Mouse (Mus musculus): ENCODE data around the gene Gm572. TPM values are rescaled to one million over a fixed set of nuclear protein-coding genes. Genes with fewer than 3 reads are reported as not detected.

The Gm572 gene
- total RNA-seq (2021), result not detected

DNA sequence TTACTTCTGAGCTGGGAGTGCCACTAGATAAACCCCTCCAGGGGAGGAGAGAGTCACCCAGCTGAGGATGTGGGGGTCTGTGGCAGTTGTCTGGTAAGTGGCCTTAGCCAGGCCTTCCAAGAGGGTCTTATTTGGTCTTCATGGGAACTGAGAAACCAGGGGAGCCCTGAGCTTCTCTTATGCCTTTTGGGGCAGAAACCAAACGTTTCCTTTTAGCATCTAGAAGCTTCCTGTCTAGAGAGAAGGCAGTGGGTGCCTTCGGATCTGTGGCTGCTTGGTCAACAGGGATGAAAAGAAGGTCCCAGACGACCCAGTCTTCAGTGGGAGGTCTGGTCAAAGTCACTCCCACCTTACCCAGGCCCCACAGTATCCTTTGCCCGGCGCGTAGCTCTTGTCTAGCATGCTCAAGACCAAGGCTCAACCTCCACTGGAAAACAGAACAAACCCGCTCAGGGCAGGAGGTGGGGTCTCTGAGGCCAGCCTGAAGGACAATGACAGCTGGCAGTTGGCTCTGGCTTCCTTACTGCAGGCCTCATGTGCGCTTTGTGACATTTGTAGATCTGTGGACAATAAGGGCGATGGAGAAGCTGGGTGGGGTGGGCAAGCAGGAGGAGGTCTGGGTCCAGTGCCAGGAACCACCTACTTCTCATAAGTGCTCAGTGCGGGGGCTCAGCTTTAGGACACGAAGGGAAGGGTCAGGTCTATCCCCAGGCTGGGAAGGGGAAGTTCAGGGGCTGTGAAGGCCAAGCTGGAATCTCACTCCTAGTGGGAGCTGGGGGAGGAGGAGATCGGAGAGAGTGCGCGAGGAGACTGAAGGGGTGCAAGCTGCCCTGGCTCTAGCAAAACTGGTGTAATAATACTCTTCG, at the start of gene Gm572:
Gene Gm572, plus strand, starts transcription at position 27 of the 866 bp plus-strand sequence.
- DNase-seq (ENCODE audit: extremely low spot score in 1 of 2, low spot score in 2 of 2), result no peak
- intact Hi-C loops (cut with DNase I), result no loop called here

GRCm38 (mm10) chr4:148593996-148594395, 49.1 kb upstream of the Gm572 start:
- intact Hi-C loops (cut with DNase I), result no loop called here
- DNase-seq (ENCODE audit: extremely low spot score in 1 of 2, low spot score in 2 of 2), result no peak

DNA sequence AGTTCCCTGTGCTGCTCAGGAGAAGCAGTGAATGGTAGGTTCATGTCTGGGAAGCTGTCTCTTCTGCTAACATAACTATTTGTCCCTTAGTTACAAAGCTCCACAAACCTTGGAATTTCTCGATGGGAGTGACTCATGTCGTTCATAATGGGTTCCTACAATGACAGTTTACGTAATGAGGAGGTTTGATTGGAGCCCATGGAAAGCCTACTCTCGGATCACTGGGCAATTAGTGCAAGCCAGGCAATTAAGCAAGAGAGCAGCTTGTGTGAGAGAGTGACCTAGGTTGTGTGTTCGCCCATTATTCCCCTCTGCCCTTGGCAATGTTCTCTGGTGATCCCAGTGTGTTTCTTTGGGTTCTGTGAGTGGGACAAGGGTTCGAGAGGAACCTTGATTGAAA, 47.2 kb upstream of the Gm572 start:
- intact Hi-C loops (cut with DNase I), result no loop called here
- DNase-seq (ENCODE audit: extremely low spot score in 1 of 2, low spot score in 2 of 2), result no peak

GRCm38 (mm10) chr4:148596731-148597130, 46.4 kb upstream of the Gm572 start:
- intact Hi-C loops (cut with DNase I), result no loop called here

DNA sequence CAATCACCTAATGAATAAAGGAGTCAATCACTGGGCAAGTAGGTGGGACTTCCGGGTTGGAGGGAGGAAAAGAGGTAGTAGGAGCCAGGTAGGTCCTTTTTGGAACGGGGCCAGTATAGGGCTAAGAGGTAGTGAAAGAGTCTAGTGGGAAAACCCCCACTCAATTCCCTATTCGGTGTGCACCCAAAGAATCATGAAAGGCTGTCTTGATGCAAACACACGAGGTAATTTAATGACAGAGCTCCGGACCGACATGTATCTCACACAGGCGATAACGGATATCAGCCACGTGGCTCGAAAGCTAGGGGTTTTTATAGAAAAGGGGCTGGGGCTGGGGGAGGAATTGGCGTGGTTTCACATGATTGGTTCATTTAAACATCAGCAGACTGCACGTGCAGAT, 44.3 kb upstream of the Gm572 start:
- DNase-seq (ENCODE audit: extremely low spot score in 1 of 2, low spot score in 2 of 2), result no peak
- intact Hi-C loops (cut with DNase I), result no loop called here

More at GRCm38 (mm10) chr4:148596731-148597130, 46.4 kb upstream of the Gm572 start:
- no peak for DNase-seq (ENCODE audit: extremely low spot score in 1 of 2, low spot score in 2 of 2)

DNA sequence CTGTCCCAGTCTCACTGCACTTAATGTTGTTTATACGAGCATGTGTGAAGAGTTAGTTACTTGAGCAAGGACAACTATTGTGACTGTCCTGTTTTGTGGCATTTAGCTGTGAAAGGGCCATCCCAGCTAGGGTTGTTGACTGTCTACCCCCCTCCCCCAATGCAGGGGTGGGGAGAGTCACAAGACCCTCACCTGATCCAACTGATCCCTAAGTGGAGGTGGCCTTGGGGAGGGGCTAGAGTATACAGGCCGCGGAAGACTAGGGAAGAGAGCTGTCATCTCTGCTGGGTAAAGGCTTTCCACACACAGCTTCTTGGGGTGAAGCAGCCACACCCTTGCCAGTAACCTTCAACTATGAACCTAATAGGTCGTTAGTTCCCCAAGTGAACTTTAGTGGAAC, 42.8 kb upstream of the Gm572 start:
- no peak for DNase-seq (ENCODE audit: extremely low spot score in 1 of 2, low spot score in 2 of 2)
- intact Hi-C loops (cut with DNase I), result no loop called here

GRCm38 (mm10) chr4:148601871-148602270, 41.2 kb upstream of the Gm572 start:
- intact Hi-C loops (cut with DNase I), result no loop called here
- DNase-seq (ENCODE audit: extremely low spot score in 1 of 2, low spot score in 2 of 2), result no peak

- intact Hi-C loops (cut with DNase I), result no loop called here
- DNase-seq (ENCODE audit: extremely low spot score in 1 of 2, low spot score in 2 of 2), result no peak
Observed at GRCm38 (mm10) chr4:148602357-148603120, 40.6 kb upstream of the Gm572 start, which contains the start of gene Masp2. Gene Masp2, plus strand, starts transcription at chr4:148602554.

GRCm38 (mm10) chr4:148603376-148604139, 39.6 kb upstream of the Gm572 start:
- no peak for DNase-seq (ENCODE audit: extremely low spot score in 1 of 2, low spot score in 2 of 2)
- intact Hi-C loops (cut with DNase I), result no loop called here

DNA sequence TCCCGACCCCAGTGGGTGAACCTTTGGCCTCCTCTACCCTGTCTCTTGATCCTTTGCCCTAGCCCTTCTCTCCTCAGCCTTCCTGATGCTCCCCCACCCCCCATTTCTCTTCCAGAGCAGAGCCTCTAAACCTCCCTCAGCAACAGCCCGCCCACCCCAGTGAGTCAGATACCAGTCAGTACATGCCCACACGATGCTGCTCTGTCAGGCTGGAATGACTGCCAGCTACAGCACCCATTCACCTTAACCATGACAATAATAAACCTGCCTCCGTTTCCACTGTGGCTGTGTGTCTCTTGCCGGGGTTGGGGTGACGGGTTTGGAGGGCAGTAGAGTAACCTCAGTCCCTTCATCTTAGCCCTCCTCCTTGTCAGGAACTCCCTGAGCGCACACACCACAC, 39.0 kb upstream of the Gm572 start:
- intact Hi-C loops (cut with DNase I), result no loop called here
- DNase-seq (ENCODE audit: extremely low spot score in 1 of 2, low spot score in 2 of 2), result no peak

GRCm38 (mm10) chr4:148604541-148605165, 38.5 kb upstream of the Gm572 start:
- intact Hi-C loops (cut with DNase I), result no loop called here
- DNase-seq (ENCODE audit: extremely low spot score in 1 of 2, low spot score in 2 of 2), result peak in 1 of 2 experiments; percentile 73

DNA sequence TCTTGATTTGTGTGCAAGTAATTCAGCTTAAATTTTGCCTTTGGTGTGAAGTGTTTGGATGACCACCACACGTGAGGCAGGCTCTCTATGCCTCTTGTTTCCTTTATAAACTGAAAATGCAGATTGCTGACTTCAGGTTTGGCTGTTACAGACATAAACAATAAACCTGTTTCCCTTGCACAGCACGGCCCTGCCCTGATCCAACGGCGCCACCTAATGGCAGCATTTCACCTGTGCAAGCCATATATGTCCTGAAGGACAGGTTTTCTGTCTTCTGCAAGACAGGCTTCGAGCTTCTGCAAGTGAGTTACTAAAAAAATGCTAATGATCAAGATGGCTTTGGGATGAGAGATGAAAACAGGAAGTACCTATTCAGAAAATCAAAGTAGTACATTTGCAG, 35.4 kb upstream of the Gm572 start:
- intact Hi-C loops (cut with DNase I), result no loop called here
- peak in 1 of 2 experiments; percentile 85 for DNase-seq (ENCODE audit: extremely low spot score in 1 of 2, low spot score in 2 of 2)

DNA sequence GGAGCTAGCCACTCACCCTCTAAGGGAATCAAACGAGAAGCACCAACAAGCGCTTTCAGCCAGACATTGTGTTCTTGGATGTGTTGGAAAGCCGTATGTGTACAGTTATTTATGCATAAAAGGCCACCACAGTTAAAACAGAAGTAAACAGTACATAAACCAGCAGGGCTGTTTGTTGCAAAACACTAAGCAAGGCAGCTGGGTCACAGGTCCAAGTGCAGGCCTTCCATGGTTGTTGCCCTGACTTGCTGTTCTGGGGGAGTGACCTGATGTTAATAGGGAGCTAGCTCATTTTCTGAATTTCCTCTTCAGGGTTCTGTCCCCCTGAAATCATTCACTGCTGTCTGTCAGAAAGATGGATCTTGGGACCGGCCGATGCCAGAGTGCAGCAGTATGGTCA, 33.3 kb upstream of the Gm572 start:
- intact Hi-C loops (cut with DNase I), result no loop called here
- DNase-seq (ENCODE audit: extremely low spot score in 1 of 2, low spot score in 2 of 2), result no peak

DNA sequence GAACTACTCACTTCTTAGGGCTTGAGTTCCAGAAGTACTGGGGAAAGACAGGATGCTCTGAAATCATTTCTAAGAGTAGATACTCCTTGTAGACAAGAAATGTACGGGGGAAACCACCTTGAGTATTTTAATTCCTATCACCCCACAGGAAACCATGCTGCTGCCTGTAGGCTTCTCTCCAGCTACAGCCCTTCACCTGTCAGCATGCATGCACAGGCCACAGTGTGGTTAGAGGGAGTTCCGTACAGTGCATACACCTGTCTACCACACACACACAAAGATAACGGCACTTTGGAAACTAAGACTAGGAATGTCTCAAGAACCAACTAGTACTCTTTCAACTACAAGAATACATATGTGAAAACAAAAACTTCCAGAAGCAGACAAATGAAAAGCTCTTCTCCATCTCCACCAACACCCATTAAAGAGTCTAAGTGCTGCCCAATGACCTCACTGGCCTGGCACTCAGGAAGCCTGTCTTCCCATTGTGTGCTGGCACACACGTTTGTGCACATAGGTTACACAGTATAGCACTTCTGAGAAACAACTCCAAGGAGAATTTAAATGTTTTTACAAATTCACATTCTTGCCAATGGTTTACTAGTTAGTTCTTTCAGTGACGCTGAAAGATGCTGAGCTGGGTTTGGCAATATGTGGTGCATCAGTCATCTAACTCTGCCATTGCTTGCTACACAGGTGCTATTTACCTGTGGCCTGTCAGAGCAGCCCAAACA, 32.3 kb upstream of the Gm572 start:
- DNase-seq (ENCODE audit: extremely low spot score in 1 of 2, low spot score in 2 of 2), result no peak
- intact Hi-C loops (cut with DNase I), result no loop called here

GRCm38 (mm10) chr4:148612557-148612956, 30.6 kb upstream of the Gm572 start:
- DNase-seq (ENCODE audit: extremely low spot score in 1 of 2, low spot score in 2 of 2), result no peak
- intact Hi-C loops (cut with DNase I), result no loop called here

GRCm38 (mm10) chr4:148613738-148614137, 29.4 kb upstream of the Gm572 start:
- intact Hi-C loops (cut with DNase I), result no loop called here
- no peak for DNase-seq (ENCODE audit: extremely low spot score in 1 of 2, low spot score in 2 of 2)

- no peak for DNase-seq (ENCODE audit: extremely low spot score in 1 of 2, low spot score in 2 of 2)
- intact Hi-C loops (cut with DNase I), result loop anchor here (5.0 kb wide), 1 partner anchor 58 kb away; no protein-coding TSS in a partner anchor
Observed at GRCm38 (mm10) chr4:148619805-148620204, 23.3 kb upstream of the Gm572 start.

- DNase-seq (ENCODE audit: extremely low spot score in 1 of 2, low spot score in 2 of 2), result no peak
- intact Hi-C loops (cut with DNase I), result no loop called here
Observed at GRCm38 (mm10) chr4:148620718-148621117, 22.4 kb upstream of the Gm572 start.

Measured in left cerebral cortex, postnatal 10 days (tissue).